Mouse (Mus musculus): ENCODE measurements at regions not wholly inside any gene's neighbourhood (a gene's known extent, or its start where the extent isn't known, plus 50 kb on each side); places are given as distances from the start of the nearest gene placed in this dataset.

DNA sequence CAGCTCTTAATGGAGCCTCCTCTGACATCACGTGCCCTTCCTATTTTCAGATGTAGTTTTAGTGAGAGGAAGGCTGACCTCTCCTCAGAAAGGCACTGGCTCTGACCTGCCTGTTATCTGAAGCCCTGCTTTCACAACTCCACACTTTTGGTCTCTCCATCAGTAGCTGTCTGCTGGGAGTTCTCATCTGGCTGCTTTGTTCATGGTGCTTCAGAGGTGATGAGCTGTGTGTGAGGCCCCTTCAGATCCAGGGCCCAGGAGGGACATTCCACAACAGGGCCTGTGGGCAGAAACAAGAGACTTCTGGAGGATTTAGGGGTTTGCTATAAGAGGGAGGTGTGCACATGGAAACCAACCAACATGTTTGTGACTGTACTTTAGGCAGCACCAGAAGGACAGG, 50.8 kb upstream of the Fhl2 start:
- ATAC-seq (replicated peaks; ENCODE audit: insufficient number of reproducible peaks, low FRiP score, low TSS enrichment): peak; percentile 86
- peak overlapping the region; percentile 78 for H3K27ac ChIP-seq (ENCODE audit: low read depth, low read length)
- H3K36me3 ChIP-seq (ENCODE audit: control insufficient read depth, insufficient read depth, low read length): no peaks in the 10 kb centered on the region
- WGBS (ENCODE audit: insufficient replicate concordance): 54% methylated on average over 1 of the region's 1 CpGs
- no peak overlapping the region for H3K4me3 ChIP-seq (ENCODE audit: low read depth, low read length)
- H3K9me3 ChIP-seq (replicated peaks; ENCODE audit: control insufficient read depth, low read length): no peaks in the 10 kb centered on the region
- no peaks in the 10 kb centered on the region for H3K27me3 ChIP-seq (ENCODE audit: control insufficient read depth, insufficient read depth, low read length)
- H3K4me1 ChIP-seq (ENCODE audit: control insufficient read depth, insufficient read depth, low read length): peaks cover 14% of the 10 kb centered on the region
- no peak overlapping the region for H3K9ac ChIP-seq (ENCODE audit: low read depth, low read length)
- H3K4me2 ChIP-seq: no peak overlapping the region

DNA sequence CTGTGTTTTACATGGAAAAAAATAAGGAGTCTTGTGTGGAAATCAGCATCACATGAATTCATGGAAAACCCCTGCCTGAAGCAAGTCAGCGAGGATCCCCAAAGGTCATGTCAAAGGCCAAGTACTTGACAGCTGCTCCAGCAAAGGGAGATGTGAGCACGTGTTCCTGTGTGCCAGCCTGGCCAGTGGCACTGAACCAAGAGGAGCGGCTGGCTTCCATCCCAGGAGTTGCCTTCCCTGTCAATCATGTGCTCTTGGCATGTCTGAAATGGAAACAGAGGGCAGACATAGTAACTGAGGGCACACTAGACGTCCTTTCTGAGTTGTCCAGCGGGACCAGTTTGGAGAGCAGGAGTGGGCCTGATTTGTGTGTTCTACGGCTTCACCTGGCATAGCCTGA, 53.5 kb upstream of the Fhl2 start:
- H3K27ac ChIP-seq (ENCODE audit: low read depth, low read length): no peak overlapping the region
- H3K4me2 ChIP-seq: no peak overlapping the region
- H3K36me3 ChIP-seq (ENCODE audit: control insufficient read depth, insufficient read depth, low read length): no peaks in the 10 kb centered on the region
- H3K4me3 ChIP-seq (ENCODE audit: low read depth, low read length): no peak overlapping the region
- no peaks in the 10 kb centered on the region for H3K9me3 ChIP-seq (replicated peaks; ENCODE audit: control insufficient read depth, low read length)
- 74% methylated on average over 6 of the region's 6 CpGs for WGBS (ENCODE audit: insufficient replicate concordance)
- peaks cover 14% of the 10 kb centered on the region for H3K4me1 ChIP-seq (ENCODE audit: control insufficient read depth, insufficient read depth, low read length)
- ATAC-seq (replicated peaks; ENCODE audit: insufficient number of reproducible peaks, low FRiP score, low TSS enrichment): no peak
- H3K27me3 ChIP-seq (ENCODE audit: control insufficient read depth, insufficient read depth, low read length): no peaks in the 10 kb centered on the region
- no peak overlapping the region for H3K9ac ChIP-seq (ENCODE audit: low read depth, low read length)

DNA sequence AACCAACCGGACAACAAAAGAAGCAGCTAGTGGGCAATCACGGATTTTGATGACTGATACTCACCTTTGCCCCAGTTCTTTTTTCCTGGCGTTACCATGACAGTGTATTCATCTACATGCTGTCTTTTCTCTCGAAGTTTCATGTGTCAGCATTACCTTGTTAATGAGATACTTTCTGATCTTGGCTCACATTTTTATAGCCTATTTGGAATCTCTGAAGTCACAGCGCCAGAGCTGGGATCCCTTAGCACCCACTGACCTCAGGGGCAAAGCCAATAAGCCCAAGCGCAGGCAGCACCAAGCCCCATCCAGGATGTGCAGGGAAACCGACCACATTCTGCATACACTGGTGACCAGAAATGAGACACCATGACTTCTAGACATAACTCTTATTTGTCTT, 54.6 kb upstream of the Fhl2 start:
- H3K4me2 ChIP-seq: no peak overlapping the region
- H3K4me1 ChIP-seq (ENCODE audit: control insufficient read depth, insufficient read depth, low read length): peaks cover 17% of the 10 kb centered on the region
- no peaks in the 10 kb centered on the region for H3K36me3 ChIP-seq (ENCODE audit: control insufficient read depth, insufficient read depth, low read length)
- WGBS (ENCODE audit: insufficient replicate concordance): 77% methylated on average over 7 of the region's 7 CpGs
- no peaks in the 10 kb centered on the region for H3K9me3 ChIP-seq (replicated peaks; ENCODE audit: control insufficient read depth, low read length)
- H3K27ac ChIP-seq (ENCODE audit: low read depth, low read length): no peak overlapping the region
- no peaks in the 10 kb centered on the region for H3K27me3 ChIP-seq (ENCODE audit: control insufficient read depth, insufficient read depth, low read length)
- no peak overlapping the region for H3K4me3 ChIP-seq (ENCODE audit: low read depth, low read length)
- H3K9ac ChIP-seq (ENCODE audit: low read depth, low read length): no peak overlapping the region
- ATAC-seq (replicated peaks; ENCODE audit: insufficient number of reproducible peaks, low FRiP score, low TSS enrichment): no peak

DNA sequence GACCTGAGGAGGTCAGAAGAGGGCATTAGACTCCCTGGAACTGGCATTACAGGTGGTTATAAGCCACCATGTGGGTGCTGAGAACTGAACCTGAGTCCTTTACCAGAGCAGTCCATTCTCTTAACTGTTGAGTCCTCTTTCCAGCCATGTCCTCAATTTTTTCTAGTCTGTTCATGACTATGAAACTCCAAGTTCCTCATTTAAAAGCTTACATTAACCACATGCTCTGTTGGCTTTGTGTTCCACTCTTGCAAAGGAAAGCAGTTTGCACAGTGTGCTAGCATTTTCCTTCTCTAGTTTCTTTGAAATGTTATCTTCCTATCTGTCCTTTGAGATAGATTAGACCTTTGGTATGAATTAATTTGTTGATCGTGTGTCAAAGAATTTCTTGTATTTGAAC, 57.3 kb upstream of the Fhl2 start:
- Histone ChIP-seq H3K9ac (ENCODE audit: low read depth, low read length) (no peak overlapping the region), H3K27me3 (ENCODE audit: control insufficient read depth, insufficient read depth, low read length) (no peaks in the 10 kb centered on the region), H3K4me2 (no peak overlapping the region), H3K4me1 (ENCODE audit: control insufficient read depth, insufficient read depth, low read length) (peaks cover 7% of the 10 kb centered on the region; the same call in 1 of the 2 replicates), H3K27ac (ENCODE audit: low read depth, low read length) (no peak overlapping the region), H3K36me3 (ENCODE audit: control insufficient read depth, insufficient read depth, low read length) (no peaks in the 10 kb centered on the region), H3K9me3 (replicated peaks; ENCODE audit: control insufficient read depth, low read length) (no peaks in the 10 kb centered on the region), H3K4me3 (ENCODE audit: low read depth, low read length) (no peak overlapping the region)
- 72% methylated on average over 1 of the region's 1 CpGs for WGBS (ENCODE audit: insufficient replicate concordance)
- no peak for ATAC-seq (replicated peaks; ENCODE audit: insufficient number of reproducible peaks, low FRiP score, low TSS enrichment)

DNA sequence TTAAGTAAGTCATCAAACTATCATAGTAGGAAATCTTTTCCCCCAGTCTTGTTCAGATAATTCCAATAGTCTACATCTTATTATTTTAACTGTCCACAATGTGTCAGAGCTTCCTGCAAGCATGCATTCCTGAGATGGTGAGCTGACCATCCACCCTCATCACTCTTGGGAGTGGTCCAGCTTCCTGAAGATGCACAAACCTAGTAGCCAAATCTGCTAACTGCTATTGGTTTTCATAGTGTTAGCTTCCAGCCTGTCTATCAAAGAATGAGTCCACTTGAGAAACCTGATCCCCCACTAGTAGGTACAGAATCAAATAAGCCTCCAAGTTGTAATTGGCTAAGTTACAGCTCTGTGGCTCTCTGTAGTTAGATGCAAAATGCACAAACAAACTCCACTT, 59.3 kb upstream of the Fhl2 start:
- no peak overlapping the region for H3K4me2 ChIP-seq
- ATAC-seq (replicated peaks; ENCODE audit: insufficient number of reproducible peaks, low FRiP score, low TSS enrichment): no peak
- peaks cover 22% of the 10 kb centered on the region for H3K4me1 ChIP-seq (ENCODE audit: control insufficient read depth, insufficient read depth, low read length)
- no peaks in the 10 kb centered on the region for H3K9me3 ChIP-seq (replicated peaks; ENCODE audit: control insufficient read depth, low read length)
- H3K36me3 ChIP-seq (ENCODE audit: control insufficient read depth, insufficient read depth, low read length): no peaks in the 10 kb centered on the region
- H3K27ac ChIP-seq (ENCODE audit: low read depth, low read length): no peak overlapping the region
- H3K4me3 ChIP-seq (ENCODE audit: low read depth, low read length): no peak overlapping the region
- no peak overlapping the region for H3K9ac ChIP-seq (ENCODE audit: low read depth, low read length)
- H3K27me3 ChIP-seq (ENCODE audit: control insufficient read depth, insufficient read depth, low read length): no peaks in the 10 kb centered on the region

DNA sequence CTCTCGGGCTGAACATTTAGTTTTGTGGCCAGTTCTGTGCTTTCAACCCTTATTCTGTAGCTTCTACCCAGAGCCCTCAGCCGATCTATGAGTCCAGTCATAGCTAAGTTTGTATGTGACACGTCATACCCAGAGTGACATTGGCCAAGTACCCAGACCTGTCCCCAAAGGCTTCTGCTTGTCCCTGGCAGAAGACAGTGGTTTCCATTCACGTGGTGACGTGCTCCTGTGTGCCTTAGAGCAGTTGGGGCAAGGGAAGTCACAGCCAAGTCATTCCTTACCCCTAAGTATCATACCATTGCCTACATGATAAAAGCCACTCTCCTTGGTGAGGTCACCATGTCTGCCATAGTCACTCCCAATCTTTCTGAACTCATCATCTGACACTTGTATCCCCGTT, 61.1 kb upstream of the Fhl2 start:
- H3K9me3 ChIP-seq (replicated peaks; ENCODE audit: control insufficient read depth, low read length): no peaks in the 10 kb centered on the region
- no peaks in the 10 kb centered on the region for H3K27me3 ChIP-seq (ENCODE audit: control insufficient read depth, insufficient read depth, low read length)
- H3K4me1 ChIP-seq (ENCODE audit: control insufficient read depth, insufficient read depth, low read length): peaks cover 22% of the 10 kb centered on the region
- ATAC-seq (replicated peaks; ENCODE audit: insufficient number of reproducible peaks, low FRiP score, low TSS enrichment): no peak
- no peak overlapping the region for H3K27ac ChIP-seq (ENCODE audit: low read depth, low read length)
- no peak overlapping the region for H3K9ac ChIP-seq (ENCODE audit: low read depth, low read length)
- no peak overlapping the region for H3K4me2 ChIP-seq
- 76% methylated on average over 6 of the region's 6 CpGs for WGBS (ENCODE audit: insufficient replicate concordance)
- H3K36me3 ChIP-seq (ENCODE audit: control insufficient read depth, insufficient read depth, low read length): no peaks in the 10 kb centered on the region
- no peak overlapping the region for H3K4me3 ChIP-seq (ENCODE audit: low read depth, low read length)

DNA sequence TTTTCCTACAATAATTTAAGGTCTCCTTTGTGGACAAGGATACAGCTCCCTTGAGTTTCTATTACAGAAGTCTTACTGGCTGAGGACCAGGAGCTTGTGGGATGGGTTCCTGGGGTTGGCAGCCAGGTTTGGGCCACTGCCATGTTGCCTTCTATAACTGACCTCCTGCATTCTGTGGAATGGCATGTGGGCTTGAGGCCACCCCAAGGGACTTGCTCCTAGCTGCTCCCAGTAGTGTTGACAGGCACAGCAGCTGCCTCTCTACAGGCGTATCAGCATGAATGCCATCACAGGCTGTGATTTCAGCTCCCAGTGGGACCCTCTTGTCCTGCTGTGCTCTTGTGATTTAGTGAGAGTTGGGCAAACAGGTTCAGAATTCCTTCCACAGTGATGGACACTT, 63.1 kb upstream of the Fhl2 start:
- H3K4me2 ChIP-seq: no peak overlapping the region
- H3K27me3 ChIP-seq (ENCODE audit: control insufficient read depth, insufficient read depth, low read length): no peaks in the 10 kb centered on the region
- peaks cover 22% of the 10 kb centered on the region for H3K4me1 ChIP-seq (ENCODE audit: control insufficient read depth, insufficient read depth, low read length)
- ATAC-seq (replicated peaks; ENCODE audit: insufficient number of reproducible peaks, low FRiP score, low TSS enrichment): no peak; the same call in 1 of the 2 replicates
- WGBS (ENCODE audit: insufficient replicate concordance): 30% methylated on average over 1 of the region's 1 CpGs
- peak overlapping the region; percentile 37; the same call in 1 of the 2 replicates for H3K27ac ChIP-seq (ENCODE audit: low read depth, low read length)
- no peak overlapping the region for H3K4me3 ChIP-seq (ENCODE audit: low read depth, low read length)
- H3K36me3 ChIP-seq (ENCODE audit: control insufficient read depth, insufficient read depth, low read length): no peaks in the 10 kb centered on the region
- no peaks in the 10 kb centered on the region for H3K9me3 ChIP-seq (replicated peaks; ENCODE audit: control insufficient read depth, low read length)
- no peak overlapping the region for H3K9ac ChIP-seq (ENCODE audit: low read depth, low read length)

DNA sequence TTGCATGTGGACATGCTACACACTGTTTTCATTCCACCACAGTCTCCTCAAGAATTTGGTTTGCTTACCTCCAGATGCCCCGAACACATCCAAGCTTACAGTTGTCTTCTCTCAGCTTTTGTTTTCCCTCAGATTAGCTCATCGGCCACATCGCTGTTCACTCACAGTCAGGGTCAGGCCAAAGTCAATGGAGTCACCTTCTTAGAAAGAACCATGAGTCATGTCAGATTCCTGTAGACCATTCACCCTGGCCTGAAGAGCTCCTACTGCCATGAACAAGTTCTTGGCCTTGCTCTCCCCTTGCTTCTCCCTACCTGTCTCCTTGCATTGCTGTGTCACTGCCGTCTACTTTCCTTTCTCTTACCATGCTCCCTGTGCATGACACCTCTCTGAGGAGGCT, 63.7 kb upstream of the Fhl2 start:
- Histone ChIP-seq H3K4me1 (ENCODE audit: control insufficient read depth, insufficient read depth, low read length) (peaks cover 22% of the 10 kb centered on the region), H3K27ac (ENCODE audit: low read depth, low read length) (peak overlapping the region; percentile 62), H3K4me3 (ENCODE audit: low read depth, low read length) (no peak overlapping the region), H3K27me3 (ENCODE audit: control insufficient read depth, insufficient read depth, low read length) (no peaks in the 10 kb centered on the region), H3K4me2 (no peak overlapping the region), H3K9ac (ENCODE audit: low read depth, low read length) (no peak overlapping the region), H3K9me3 (replicated peaks; ENCODE audit: control insufficient read depth, low read length) (no peaks in the 10 kb centered on the region), H3K36me3 (ENCODE audit: control insufficient read depth, insufficient read depth, low read length) (no peaks in the 10 kb centered on the region)
- no peak for ATAC-seq (replicated peaks; ENCODE audit: insufficient number of reproducible peaks, low FRiP score, low TSS enrichment)
- WGBS (ENCODE audit: insufficient replicate concordance): 73% methylated on average over 4 of the region's 4 CpGs

DNA sequence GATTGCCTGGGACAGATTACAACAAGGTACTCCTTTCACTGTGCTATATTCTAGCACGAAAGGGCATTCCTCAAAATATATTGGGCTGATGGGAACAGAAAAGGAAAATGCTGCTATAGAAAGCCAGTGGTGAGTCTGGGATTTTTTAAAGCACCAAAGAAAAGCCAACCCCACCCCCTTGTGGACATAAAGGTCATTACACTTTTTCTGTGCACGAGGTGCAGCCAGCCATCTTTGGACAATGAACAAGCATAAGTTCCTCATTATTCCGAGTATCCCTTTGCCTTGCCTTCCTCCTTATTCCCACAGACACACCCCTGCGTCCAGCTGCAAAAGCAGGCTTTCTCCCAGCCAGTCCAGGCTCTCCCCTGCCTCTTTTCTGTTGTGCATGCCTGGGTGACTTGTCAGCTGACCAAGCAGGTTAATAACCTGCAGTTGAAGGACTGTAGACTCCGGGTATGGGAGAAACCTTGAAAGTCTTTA, 67.7 kb upstream of the Fhl2 start:
- Histone ChIP-seq H3K4me1 (ENCODE audit: control insufficient read depth, insufficient read depth, low read length) (peaks cover 13% of the 10 kb centered on the region), H3K4me2 (no peak overlapping the region; the same call in 1 of the 2 replicates), H3K9me3 (replicated peaks; ENCODE audit: control insufficient read depth, low read length) (no peaks in the 10 kb centered on the region), H3K36me3 (ENCODE audit: control insufficient read depth, insufficient read depth, low read length) (no peaks in the 10 kb centered on the region), H3K27me3 (ENCODE audit: control insufficient read depth, insufficient read depth, low read length) (no peaks in the 10 kb centered on the region), H3K9ac (ENCODE audit: low read depth, low read length) (peak overlapping the region; percentile 52; the same call in 1 of the 2 replicates), H3K27ac (ENCODE audit: low read depth, low read length) (no peak overlapping the region), H3K4me3 (ENCODE audit: low read depth, low read length) (no peak overlapping the region)
- 20% methylated on average over 5 of the region's 5 CpGs for WGBS (ENCODE audit: insufficient replicate concordance)
- no peak; the same call in 1 of the 2 replicates for ATAC-seq (replicated peaks; ENCODE audit: insufficient number of reproducible peaks, low FRiP score, low TSS enrichment)
